Mouse (Mus musculus): Measurements from ENCODE around the gene Clic3.

DNA sequence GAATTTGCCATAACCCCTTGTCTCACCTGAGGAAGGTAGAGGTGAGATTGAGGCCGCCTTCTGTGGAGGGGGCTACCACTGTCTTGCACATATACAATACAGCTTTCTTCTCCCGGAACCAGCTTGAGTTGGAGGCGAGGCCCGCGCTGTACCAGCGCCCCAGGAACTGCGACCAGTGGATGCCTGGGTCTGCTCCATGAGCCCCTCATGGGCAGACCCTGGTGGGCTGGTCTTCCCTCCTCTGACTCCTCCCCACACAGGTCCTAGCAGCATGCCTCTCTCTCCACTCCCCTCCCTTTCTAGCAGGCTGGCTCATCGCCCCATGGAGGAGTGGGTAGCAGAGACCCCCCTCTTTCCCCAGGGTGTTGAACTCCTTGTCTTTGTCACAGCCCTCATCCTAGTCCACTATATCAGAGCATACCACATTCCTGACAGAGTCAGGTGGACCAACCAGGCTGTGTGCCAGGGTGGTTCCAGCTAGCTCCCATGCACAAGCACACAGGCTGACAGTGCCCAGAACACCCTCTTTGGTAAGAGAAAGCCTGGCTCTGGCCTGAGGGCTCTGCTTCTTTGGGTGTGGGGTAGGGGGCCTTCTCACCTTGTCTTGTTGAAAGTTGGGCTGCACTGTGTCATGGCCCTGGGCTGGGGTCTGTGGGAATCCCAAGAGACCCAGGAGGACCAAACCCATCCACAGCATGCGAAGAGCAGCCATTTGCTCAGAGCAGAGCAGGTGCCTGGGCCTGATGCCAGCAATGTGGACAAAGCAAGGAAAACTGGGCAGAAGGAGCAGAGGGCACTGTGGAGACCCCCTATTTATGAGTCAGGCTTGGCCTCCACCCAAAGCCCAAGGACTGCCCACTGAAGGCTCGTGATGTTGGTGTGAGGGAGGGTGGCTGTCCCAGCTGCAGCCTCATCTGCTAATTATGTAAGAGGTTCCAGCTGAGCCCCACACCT, 12.6 kb downstream of the Clic3 start:
- TF ChIP-seq GATA1 (IDR thresholded peaks at IDR 0.05; ENCODE audit: borderline replicate concordance, low read length), result no peak
- no peak for TF ChIP-seq FLI1 (IDR thresholded peaks at IDR 0.05; ENCODE audit: low read length)
